Mouse (Mus musculus) MEL (cell line): ENCODE measurements around the gene Aldob. TPM values are rescaled to one million over a fixed set of nuclear protein-coding genes. Genes with fewer than 3 reads are reported as not detected.

Experiments
- DNase-seq: peaks from one replicate; pipeline ENCODE4 v3.0.0; 2011; ENCODE audit warnings: low read depth, low spot score
- H3K27ac ChIP-seq: 2 replicates; pipeline ENCODE4 v1.5.1; 2012; ENCODE audit warnings: low read depth, mild to moderate bottlenecking, control low read depth, low read length, moderate library complexity; ENCODE audit not compliant: control insufficient read depth
- H3K27me3 ChIP-seq, 2 experiments: fragments of 150-350 bp in 1 of 2; sonication (generic) in 1 of 2; 2 replicates each; pipeline ENCODE4 v1.6.1; 2012; ENCODE audit warnings: low read length in 2 of 2, mild to moderate bottlenecking in 2 of 2, improper control_type of control experiment in 1 of 2, moderate library complexity in 1 of 2; ENCODE audit not compliant: insufficient read depth in 2 of 2, control insufficient read depth in 1 of 2
- H3K36me3 ChIP-seq, 2 experiments: 2 replicates each; pipeline ENCODE4 v1.6.1; 2012 to 2014; ENCODE audit warnings: low read length in 2 of 2, improper control_type of control experiment in 1 of 2, inconsistent platforms in 1 of 2, mild to moderate bottlenecking in 1 of 2; ENCODE audit not compliant: insufficient read depth in 2 of 2, control insufficient read depth in 1 of 2
- H3K4me1 ChIP-seq, 2 experiments: fragments of 150-350 bp in 1 of 2; sonication (generic) in 1 of 2; 2 replicates each; pipeline ENCODE4 v1.6.1; 2012; ENCODE audit warnings: low read length in 2 of 2, improper control_type of control experiment in 1 of 2, mild to moderate bottlenecking in 1 of 2; ENCODE audit not compliant: insufficient read depth in 2 of 2, control insufficient read depth in 1 of 2
- H3K4me3 ChIP-seq, 2 experiments: fragments of 150-350 bp in 1 of 2; sonication (generic) in 1 of 2; 2 replicates each; pipeline ENCODE4 v1.5.1; 2012; ENCODE audit warnings: low read depth in 2 of 2, low read length in 2 of 2, mild to moderate bottlenecking in 2 of 2, moderate library complexity in 2 of 2, control low read depth in 1 of 2, improper control_type of control experiment in 1 of 2; ENCODE audit not compliant: control insufficient read depth in 1 of 2, insufficient read depth in 1 of 2
- H3K79me2 ChIP-seq: 2 replicates; pipeline ENCODE4 v1.6.1; 2012; ENCODE audit warnings: mild to moderate bottlenecking, low read length, moderate library complexity; ENCODE audit not compliant: control insufficient read depth, poor library complexity, insufficient read depth
- H3K9ac ChIP-seq: 2 replicates; pipeline ENCODE4 v1.6.1; 2012; ENCODE audit warnings: low read depth, mild to moderate bottlenecking, control low read depth, low read length, moderate library complexity; ENCODE audit not compliant: control insufficient read depth, poor library complexity, severe bottlenecking
- H3K9me3 ChIP-seq: fragments of 150-350 bp; sonication (generic); replicated peaks from 2 replicates; pipeline ENCODE4 v1.6.1; 2012; ENCODE audit warnings: mild to moderate bottlenecking, low read length, improper control_type of control experiment, moderate library complexity; ENCODE audit not compliant: insufficient read depth
- CHD1 ChIP-seq: IDR thresholded peaks from 2 replicates; pipeline ENCODE4 v1.6.1; 2012; ENCODE audit warnings: low read depth, mild to moderate bottlenecking, inconsistent platforms, low read length, improper control_type of control experiment
- CHD2 ChIP-seq: IDR thresholded peaks from 2 replicates; pipeline ENCODE4 v1.6.1; 2011; ENCODE audit warnings: low read length, improper control_type of control experiment
- CTCF ChIP-seq, 3 experiments: IDR thresholded peaks in 2 of 3; conservative IDR thresholded peaks in 1 of 3; 2 replicates each; pipeline ENCODE4 v1.5.1; 2011 to 2012; ENCODE audit warnings: low read length in 3 of 3, low read depth in 2 of 3, mild to moderate bottlenecking in 2 of 3, improper control_type of control experiment in 1 of 3, inconsistent platforms in 1 of 3, mixed read lengths in 1 of 3, moderate library complexity in 1 of 3; ENCODE audit not compliant: control insufficient read depth in 1 of 3, insufficient read depth in 1 of 3, poor library complexity in 1 of 3, severe bottlenecking in 1 of 3
- E2F4 ChIP-seq: IDR thresholded peaks from 2 replicates; pipeline ENCODE4 v1.6.1; 2011; ENCODE audit warnings: low read depth, low read length, improper control_type of control experiment, borderline replicate concordance
- ETS1 ChIP-seq: IDR thresholded peaks from 2 replicates; pipeline ENCODE4 v1.6.1; 2012; ENCODE audit warnings: low read depth, mild to moderate bottlenecking, inconsistent platforms, low read length, improper control_type of control experiment, moderate library complexity
- MAFK ChIP-seq: IDR thresholded peaks from 2 replicates; pipeline ENCODE4 v1.6.1; 2011; ENCODE audit warnings: low read depth, mild to moderate bottlenecking, low read length, improper control_type of control experiment, borderline replicate concordance
- MAZ ChIP-seq: IDR thresholded peaks from 2 replicates; pipeline ENCODE4 v1.6.1; 2012; ENCODE audit warnings: low read depth, mild to moderate bottlenecking, inconsistent platforms, low read length, improper control_type of control experiment
- MXI1 ChIP-seq: IDR thresholded peaks from 2 replicates; pipeline ENCODE4 v1.6.1; 2011; ENCODE audit warnings: mild to moderate bottlenecking, low read depth, low read length, improper control_type of control experiment
- MYC ChIP-seq: IDR thresholded peaks from 2 replicates; pipeline ENCODE4 v1.6.1; 2011; ENCODE audit warnings: low read depth, mild to moderate bottlenecking, low read length, improper control_type of control experiment, moderate library complexity
- NELFE ChIP-seq: IDR thresholded peaks from 2 replicates; pipeline ENCODE4 v1.6.1; 2011; ENCODE audit warnings: low read depth, low read length, improper control_type of control experiment
- POLR2A ChIP-seq, 2 experiments: IDR thresholded peaks; 2 replicates each; pipeline ENCODE4 v1.6.1; 2011 to 2012; ENCODE audit warnings: low read length in 2 of 2, mild to moderate bottlenecking in 2 of 2, control low read depth in 1 of 2, improper control_type of control experiment in 1 of 2, low read depth in 1 of 2, moderate library complexity in 1 of 2; ENCODE audit not compliant: control insufficient read depth in 1 of 2, insufficient read depth in 1 of 2, poor library complexity in 1 of 2
- RAD21 ChIP-seq: IDR thresholded peaks from 2 replicates; pipeline ENCODE4 v1.6.1; 2011; ENCODE audit warnings: mild to moderate bottlenecking, low read depth, low read length, improper control_type of control experiment
- SIN3A ChIP-seq: IDR thresholded peaks from 2 replicates; pipeline ENCODE4 v1.6.1; 2012; ENCODE audit warnings: low read length, improper control_type of control experiment, inconsistent platforms
- SMC3 ChIP-seq: IDR thresholded peaks from 2 replicates; pipeline ENCODE4 v1.6.1; 2011; ENCODE audit warnings: low read depth, low read length, improper control_type of control experiment
- TAL1 ChIP-seq: IDR thresholded peaks from 2 replicates; pipeline ENCODE4 v1.6.1; 2012; ENCODE audit warnings: mild to moderate bottlenecking, inconsistent platforms, low read length, moderate library complexity, mixed read lengths
- TCF12 ChIP-seq: IDR thresholded peaks from 2 replicates; pipeline ENCODE4 v1.6.1; 2014; ENCODE audit warnings: low read depth, mild to moderate bottlenecking, inconsistent platforms, low read length, improper control_type of control experiment, moderate library complexity
- UBTF ChIP-seq: IDR thresholded peaks from 2 replicates; pipeline ENCODE4 v1.6.1; 2012; ENCODE audit warnings: low read depth, mild to moderate bottlenecking, inconsistent platforms, low read length, improper control_type of control experiment, moderate library complexity, borderline replicate concordance; ENCODE audit not compliant: insufficient read depth
- USF1 ChIP-seq: IDR thresholded peaks from 2 replicates; pipeline ENCODE4 v1.6.1; 2014; ENCODE audit warnings: low read depth, mild to moderate bottlenecking, inconsistent platforms, low read length, improper control_type of control experiment, moderate library complexity
- USF2 ChIP-seq, 2 experiments: IDR thresholded peaks; 2 replicates each; pipeline ENCODE4 v1.6.1; 2011 to 2012; ENCODE audit warnings: improper control_type of control experiment in 2 of 2, low read length in 2 of 2, borderline replicate concordance in 1 of 2, inconsistent platforms in 1 of 2, low read depth in 1 of 2, mild to moderate bottlenecking in 1 of 2; ENCODE audit not compliant: insufficient read depth in 1 of 2
- ZC3H11A ChIP-seq: IDR thresholded peaks from 2 replicates; pipeline ENCODE4 v1.6.1; 2012; ENCODE audit warnings: low read depth, mild to moderate bottlenecking, inconsistent platforms, low read length, improper control_type of control experiment
- ZMIZ1 ChIP-seq: IDR thresholded peaks from 2 replicates; pipeline ENCODE4 v1.6.1; 2012; ENCODE audit warnings: low read depth, mild to moderate bottlenecking, inconsistent platforms, low read length, improper control_type of control experiment, moderate library complexity
- polyA plus RNA-seq, 2 experiments: library from polyadenylated mRNA; stranded (reverse) in 1 of 2; unstranded in 1 of 2; fragments of >175 nt in 1 of 2; fragments of >200 nt in 1 of 2; gene quantifications; 2 replicates each; pipeline versions ENCODE4 v1.2.1 to v1.2.4; 2012; ENCODE audit warnings: low replicate concordance in 2 of 2, low read depth in 1 of 2; ENCODE audit not compliant: insufficient read length in 2 of 2, insufficient read depth in 1 of 2, missing spikeins in 1 of 2
- total RNA-seq: library from RNA; depleted of rRNA; stranded (reverse); fragments of 300-350 nt; gene quantifications from 2 replicates; pipeline ENCODE4 v1.2.3, GENCODE M21; 2012

Gene Aldob
- total and polyA plus RNA-seq, 3 experiments = not detected

GRCm38 (mm10) chr4:49520572-49521340 lies 28.6 kb downstream of the Aldob start, which contains the start of the genes Mrpl50 and Zfp189 (continued):
- TF ChIP-seq ETS1 = no peak
- no peak for TF ChIP-seq MAFK
- no peak for TF ChIP-seq CTCF (IDR thresholded peaks at IDR 0.05 in 2 of 3, conservative IDR thresholded peaks at IDR 0.05 in 1 of 3; ENCODE audit: control insufficient read depth in 1 of 3, insufficient read depth in 1 of 3, low read depth in 2 of 3, low read length in 3 of 3, poor library complexity in 1 of 3, severe bottlenecking in 1 of 3)
- no peak for TF ChIP-seq MAZ

GRCm38 (mm10) chr4:49519476-49519875 lies 29.9 kb downstream of the Aldob start:
- DNase-seq = peak; percentile 76
- H3K9ac ChIP-seq = peak overlapping the region; percentile 81
- no peak overlapping the region for H3K27ac ChIP-seq
- peaks cover 5 to 16% of the 10 kb centered on the region in 2 experiments; a peak in 3 of 4 replicates for H3K4me1 ChIP-seq
- peak overlapping the region; percentile 38 to 80; a peak in 3 of 4 replicates for H3K4me3 ChIP-seq
- H3K79me2 ChIP-seq = peaks cover 46% of the 10 kb centered on the region
- no peaks in the 10 kb centered on the region for H3K9me3 ChIP-seq
- peaks cover 0 to 21% of the 10 kb centered on the region in 2 experiments; a peak in 3 of 4 replicates for H3K36me3 ChIP-seq
- no peak for TF ChIP-seq USF2 (IDR thresholded peaks at IDR 0.05; ENCODE audit: borderline replicate concordance in 1 of 2, insufficient read depth in 1 of 2, low read depth in 1 of 2, low read length in 2 of 2)
- TF ChIP-seq POLR2A (IDR thresholded peaks at IDR 0.05; ENCODE audit: control insufficient read depth in 1 of 2, insufficient read depth in 1 of 2, low read depth in 1 of 2, low read length in 2 of 2, poor library complexity in 1 of 2) = no peak
- no peak for TF ChIP-seq MAZ
- peak in 2 of 3 experiments; percentile 24 to 50; a peak in 3 of 6 replicates for TF ChIP-seq CTCF (IDR thresholded peaks at IDR 0.05 in 2 of 3, conservative IDR thresholded peaks at IDR 0.05 in 1 of 3; ENCODE audit: control insufficient read depth in 1 of 3, insufficient read depth in 1 of 3, low read depth in 2 of 3, low read length in 3 of 3, poor library complexity in 1 of 3, severe bottlenecking in 1 of 3)
- TF ChIP-seq SIN3A = no peak
- TF ChIP-seq RAD21 = peak; percentile 32
- no peak for TF ChIP-seq CHD1
- 0 out of 2 replicates have a peak, but pooled peaks have one; percentile 17 for TF ChIP-seq ZC3H11A
- TF ChIP-seq ETS1 = no peak
- no peak for TF ChIP-seq CHD2
- no peak for TF ChIP-seq ZMIZ1
- TF ChIP-seq TCF12 = no peak
- TF ChIP-seq NELFE = no peak
- no peak for TF ChIP-seq UBTF
- TF ChIP-seq MYC = no peak
- no peak for TF ChIP-seq USF1
- TF ChIP-seq SMC3 = peak; percentile 38
- no peak for TF ChIP-seq TAL1
- no peak for TF ChIP-seq E2F4
- TF ChIP-seq MXI1 = no peak
- TF ChIP-seq, all 39 proteins: peak for 4
- no peaks in the 10 kb centered on the region for H3K27me3 ChIP-seq
